Mouse (Mus musculus) heart, postnatal 0 days (tissue): ENCODE data around the gene Jmjd6. TPM values are rescaled to one million over a fixed set of nuclear protein-coding genes. Genes with fewer than 3 reads are reported as not detected.
A peak's percentile ranks its signal among the peaks of the same experiment; 100 is the strongest.

ENCODE experiments used
- ATAC-seq: fragments of 200-750 bp; cut with Nextera tagmentation; 2 replicates; pipeline ENCODE4 v1.8.0; 2017; ENCODE audit warnings: low read depth, moderate number of reproducible peaks, moderate library complexity; ENCODE audit not compliant: insufficient read depth
- DNase-seq: peaks from one replicate; pipeline ENCODE4 v3.0.0-alpha.2; 2016; ENCODE audit warnings: low spot score
- H3K27ac ChIP-seq: fragments of 300-500 bp; sonication (generic); 2 replicates; pipeline ENCODE4 v1.5.1; 2014; ENCODE audit warnings: low read depth, mild to moderate bottlenecking
- H3K27me3 ChIP-seq: fragments of 300-500 bp; sonication (generic); 2 replicates; pipeline ENCODE4 v1.6.1; 2014; ENCODE audit warnings: low read length, mixed read lengths; ENCODE audit not compliant: control insufficient read depth, insufficient read depth
- H3K36me3 ChIP-seq: fragments of 300-500 bp; sonication (generic); replicated peaks from 2 replicates; pipeline ENCODE4 v1.6.1; 2014; ENCODE audit warnings: low read length, mixed read lengths; ENCODE audit not compliant: control insufficient read depth, insufficient read depth
- H3K4me1 ChIP-seq: fragments of 300-500 bp; sonication (generic); 2 replicates; pipeline ENCODE4 v1.6.1; 2014; ENCODE audit warnings: antibody characterized with exemption; ENCODE audit not compliant: control insufficient read depth, insufficient read depth
- H3K4me2 ChIP-seq: fragments of 300-500 bp; sonication (generic); 2 replicates; pipeline ENCODE4 v1.6.1; 2014; ENCODE audit warnings: low read depth, mild to moderate bottlenecking, low read length, moderate library complexity
- H3K4me3 ChIP-seq: fragments of 300-500 bp; sonication (generic); 2 replicates; pipeline ENCODE4 v1.5.1; 2014; ENCODE audit warnings: low read depth, low read length
- H3K9ac ChIP-seq: fragments of 300-500 bp; sonication (generic); replicated peaks from 2 replicates; pipeline ENCODE4 v1.6.1; 2014; ENCODE audit warnings: low read depth, low read length, mixed read lengths
- H3K9me3 ChIP-seq: fragments of 300-500 bp; sonication (generic); replicated peaks from 2 replicates; pipeline ENCODE4 v1.6.1; 2016; ENCODE audit warnings: low read length; ENCODE audit not compliant: control insufficient read depth
- CTCF ChIP-seq: IDR thresholded peaks from 2 replicates; pipeline ENCODE4 v1.5.1; 2016; ENCODE audit warnings: antibody characterized with exemption, control low read depth, low read depth
- EP300 ChIP-seq: IDR thresholded peaks from 2 replicates; pipeline ENCODE4 v1.6.1; 2016; ENCODE audit warnings: antibody characterized with exemption, low read depth
- WGBS: fragments of 180-500 bp; shearing (Covaris S2); extraction: QIAGEN DNeasy Blood & Tissue Kit; methylation state at CpG from one replicate; pipeline ENCODE4 v1.1.7; 2014; 5-methylcytosine and 5-hydroxymethylcytosine counted together
- polyA plus RNA-seq: library from polyadenylated mRNA; unstranded; fragments of >200 nt; fragmentation: Nextera tagmentation; extraction: Ambion mirVana; gene quantifications from 2 replicates; pipeline ENCODE4 v1.2.1, GENCODE M21; 2015
- total RNA-seq: library from RNA; depleted of rRNA; stranded (reverse); fragments of >200 nt; gene quantifications from 2 replicates; pipeline ENCODE4 v1.2.3, GENCODE M21; 2014; ENCODE audit warnings: low replicate concordance; rRNA removed

Gene Jmjd6
- total RNA-seq = 24.8 and 29.6 TPM in 2 replicates
- polyA plus RNA-seq = 35.3 and 43.1 TPM in 2 replicates

DNA sequence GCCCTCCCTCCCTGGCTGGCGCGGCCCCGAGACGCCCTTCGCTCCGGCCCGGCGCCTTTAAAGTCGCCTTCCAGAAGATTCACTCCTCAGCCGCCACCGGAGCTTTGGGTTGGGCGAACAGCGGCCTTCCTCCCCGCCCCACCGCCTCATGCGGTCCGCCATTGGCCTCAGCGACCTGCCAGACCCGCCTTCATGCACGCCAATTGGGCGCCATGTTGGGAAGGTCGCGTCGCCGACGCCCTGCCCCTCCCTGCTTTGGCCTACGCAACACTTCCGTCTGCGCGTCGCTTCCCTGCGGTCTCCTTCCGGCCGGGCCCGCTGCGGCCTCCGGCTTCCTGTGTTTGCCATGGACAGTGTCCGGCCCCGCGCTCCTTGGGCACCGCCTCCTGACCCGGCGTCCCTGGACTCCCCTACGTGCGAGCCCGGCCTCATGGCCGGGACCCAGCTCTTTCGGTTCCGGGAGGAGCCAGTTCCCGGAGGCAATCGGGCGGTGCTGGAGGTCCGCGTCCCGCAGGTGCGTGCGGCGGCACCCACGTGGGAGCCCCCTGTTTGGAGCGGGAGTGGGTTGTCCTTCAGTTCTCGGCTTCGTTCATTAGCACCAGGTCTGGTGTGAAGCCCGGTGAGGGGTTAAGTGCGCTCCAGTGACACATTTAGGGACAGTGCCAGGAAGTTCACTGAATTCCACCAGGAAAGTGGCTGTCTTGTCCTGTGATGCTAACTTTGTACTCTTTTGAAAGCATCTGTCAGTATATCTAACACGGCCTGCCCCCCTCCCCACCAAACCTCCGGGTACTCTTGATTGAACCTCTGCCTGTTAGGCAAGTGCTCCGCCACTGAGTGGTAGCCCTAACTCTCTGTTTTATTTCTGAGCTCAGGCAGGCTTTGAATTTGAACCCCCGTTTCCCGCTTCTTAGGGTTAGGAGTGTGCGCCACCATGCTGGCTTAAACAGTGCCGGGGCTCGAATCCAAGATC, at the start of gene Jmjd6, which contains the start of gene Mettl23:
TSS of gene Jmjd6 (minus strand) at position 189 of the 973 bp plus-strand sequence.
TSS of gene Mettl23 (plus strand) at position 18 of the 973 bp plus-strand sequence.
- H3K27ac ChIP-seq = peak within 1 kb of the TSS; percentile 97
- peak; percentile 96 for DNase-seq
- H3K4me2 ChIP-seq = peak within 1 kb of the TSS; percentile 85
- H3K36me3 ChIP-seq = peaks cover 48% of the 10 kb centered on the region
- WGBS = under 1% methylated on average over 71 of the region's 72 CpGs
- ATAC-seq = peak; percentile 96
- H3K27me3 ChIP-seq = no peaks in the 10 kb centered on the region
- H3K4me3 ChIP-seq = peak within 1 kb of the TSS; percentile 77
- peak within 1 kb of the TSS; percentile 90 for H3K9ac ChIP-seq
- H3K9me3 ChIP-seq = no peaks in the 10 kb centered on the region
- no peak for TF ChIP-seq CTCF
- peak; percentile 73; the same call in 1 of the 2 replicates for TF ChIP-seq EP300
- peaks cover 24% of the 10 kb centered on the region for H3K4me1 ChIP-seq

DNA sequence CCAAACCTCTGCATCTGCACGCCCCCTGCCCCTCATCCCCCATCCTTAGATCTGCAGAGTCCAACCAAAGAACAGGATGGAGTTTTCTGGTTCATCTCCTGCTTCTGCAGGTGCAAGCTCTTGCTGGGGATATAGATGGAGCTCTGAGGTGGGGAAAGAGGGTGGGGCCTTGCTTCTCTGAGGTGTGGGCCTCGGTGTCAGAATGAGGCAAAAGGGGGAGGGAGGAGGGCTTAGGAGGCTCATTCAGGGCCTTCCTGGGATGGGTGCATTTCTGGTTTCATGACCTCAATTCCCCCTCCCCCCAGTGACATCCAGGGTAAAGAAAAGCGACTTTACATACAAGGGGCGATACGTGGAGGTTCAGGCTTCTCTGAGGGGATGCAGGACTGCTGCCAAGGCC, 43.9 kb upstream of the Jmjd6 start:
- H3K9ac ChIP-seq = no peak overlapping the region
- H3K4me3 ChIP-seq = no peak overlapping the region
- ATAC-seq (no peak), DNase-seq (no peak)
- 0 out of 2 replicates have a peak, but pooled peaks cover 5% of the 10 kb centered on the region for H3K4me1 ChIP-seq
- no peak overlapping the region for H3K27ac ChIP-seq
- H3K9me3 ChIP-seq = no peaks in the 10 kb centered on the region
- whole genome bisulfite sequencing = 58% methylated on average over 5 of the region's 5 CpGs
- H3K4me2 ChIP-seq = no peak overlapping the region
- TF ChIP-seq CTCF (no peak), EP300 (no peak)
- H3K27me3 ChIP-seq = peaks cover 14% of the 10 kb centered on the region
- no peaks in the 10 kb centered on the region for H3K36me3 ChIP-seq

DNA sequence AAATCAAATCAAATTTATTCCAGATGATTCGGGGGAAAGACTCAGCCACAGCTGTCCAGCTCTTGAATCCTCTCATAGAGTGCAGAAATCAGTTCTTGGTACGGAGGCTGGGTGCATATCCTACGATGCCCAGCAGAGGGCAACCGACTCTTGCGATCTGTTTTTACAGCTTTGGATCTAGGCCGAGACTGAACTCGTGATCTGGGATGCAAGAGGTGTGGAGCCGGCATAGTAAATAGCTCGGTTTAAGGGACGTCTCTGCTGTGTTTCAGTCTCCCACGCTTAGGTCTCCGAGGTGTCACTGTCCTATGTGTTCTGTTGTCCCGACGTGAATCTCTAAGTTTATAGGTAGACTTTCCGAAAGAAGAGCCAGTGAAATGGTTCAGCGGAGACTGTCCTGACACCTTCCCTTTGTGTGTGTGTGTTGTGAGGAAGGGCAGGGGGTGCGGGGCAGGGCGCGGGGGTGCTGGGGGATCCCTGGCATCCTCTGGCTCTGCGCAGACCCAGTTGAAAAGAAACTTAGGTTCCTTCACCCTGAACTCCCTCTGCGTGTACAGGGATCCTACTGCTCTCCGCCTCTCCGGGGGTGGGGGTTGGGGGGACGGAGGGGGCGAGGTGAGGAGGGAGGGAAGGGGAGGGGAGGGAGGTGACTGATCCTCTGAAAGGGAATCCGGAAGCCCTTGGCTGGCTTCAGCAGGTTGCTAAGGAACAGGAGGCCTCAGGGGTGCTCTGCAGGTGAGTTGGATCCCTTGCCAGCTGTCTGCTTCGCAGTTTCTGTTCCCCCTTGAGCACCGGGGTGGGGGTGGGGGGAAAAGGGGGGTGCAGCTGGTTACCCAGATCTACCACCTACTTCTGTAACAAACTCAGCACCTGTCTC, 42.3 kb upstream of the Jmjd6 start:
- H3K9me3 ChIP-seq = no peaks in the 10 kb centered on the region
- H3K9ac ChIP-seq = no peak overlapping the region
- no peaks in the 10 kb centered on the region for H3K36me3 ChIP-seq
- peak; percentile 77 for DNase-seq
- 3% methylated on average over 27 of the region's 28 CpGs for WGBS
- H3K27ac ChIP-seq = no peak overlapping the region
- peak overlapping the region; percentile 25 for H3K4me3 ChIP-seq
- H3K4me2 ChIP-seq = peak overlapping the region; percentile 58
- ATAC-seq = peak; percentile 77
- 0 out of 2 replicates have a peak, but pooled peaks cover 5% of the 10 kb centered on the region for H3K4me1 ChIP-seq
- H3K27me3 ChIP-seq = peaks cover 14% of the 10 kb centered on the region
- peak; percentile 95 for TF ChIP-seq CTCF
- TF ChIP-seq EP300 = no peak

DNA sequence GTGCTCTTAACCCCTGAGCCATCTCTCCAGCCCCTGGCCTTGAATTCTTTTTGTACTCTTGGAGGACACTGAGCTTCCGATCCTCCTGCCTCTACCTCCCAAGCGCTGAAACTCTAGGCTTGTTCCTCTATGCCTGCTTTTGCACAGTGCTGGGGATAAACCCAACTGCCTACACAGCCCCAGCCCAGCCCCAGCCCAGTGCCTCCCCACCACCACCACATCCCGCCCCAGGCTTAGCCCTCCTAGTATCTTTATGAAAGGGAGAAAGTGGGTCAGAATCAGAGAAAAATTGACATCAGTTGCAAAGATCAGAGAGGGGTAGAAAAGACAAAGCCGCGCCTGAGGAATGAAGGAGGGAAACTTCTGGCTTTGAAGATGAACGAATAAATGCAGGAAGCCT, 40.8 kb upstream of the Jmjd6 start:
- peaks cover 14% of the 10 kb centered on the region for H3K27me3 ChIP-seq
- WGBS = 80% methylated on average over 6 of the region's 6 CpGs
- H3K4me2 ChIP-seq = no peak overlapping the region
- DNase-seq = no peak
- H3K9ac ChIP-seq = no peak overlapping the region
- 0 out of 2 replicates have a peak, but pooled peaks cover 5% of the 10 kb centered on the region for H3K4me1 ChIP-seq
- no peak overlapping the region for H3K27ac ChIP-seq
- H3K4me3 ChIP-seq = no peak overlapping the region
- no peak for TF ChIP-seq EP300
- no peak for TF ChIP-seq CTCF
- ATAC-seq = no peak
- H3K9me3 ChIP-seq = no peaks in the 10 kb centered on the region
- no peaks in the 10 kb centered on the region for H3K36me3 ChIP-seq

DNA sequence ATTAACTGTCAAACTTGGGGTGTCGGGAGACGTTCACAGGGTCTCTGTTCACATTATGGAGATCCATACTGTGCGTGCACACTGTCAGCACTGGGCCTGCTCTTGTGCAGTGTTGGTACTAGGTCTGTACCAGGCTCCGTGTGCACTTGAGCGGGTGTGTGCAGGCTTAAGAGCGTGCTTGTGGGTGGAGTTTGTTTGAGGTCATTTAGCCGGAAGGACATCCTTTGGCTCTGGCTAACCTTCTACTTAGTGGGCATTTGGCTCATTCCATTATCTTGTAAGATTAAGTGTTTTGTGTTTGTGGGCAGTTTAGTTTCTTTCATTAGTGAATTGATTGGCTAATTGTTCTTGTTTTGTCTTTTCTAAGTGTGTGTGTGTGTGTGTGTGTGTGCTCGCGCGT, 39.2 kb upstream of the Jmjd6 start:
- 80% methylated on average over 10 of the region's 10 CpGs for WGBS
- Histone ChIP-seq H3K27me3 (peaks cover 14% of the 10 kb centered on the region), H3K36me3 (no peaks in the 10 kb centered on the region), H3K4me3 (no peak overlapping the region), H3K4me1 (0 out of 2 replicates have a peak, but pooled peaks cover 5% of the 10 kb centered on the region), H3K9ac (no peak overlapping the region), H3K9me3 (no peaks in the 10 kb centered on the region), H3K4me2 (no peak overlapping the region), H3K27ac (no peak overlapping the region)
- peak; percentile 1 for DNase-seq
- TF ChIP-seq EP300 (no peak), CTCF (no peak)
- no peak for ATAC-seq
